Mouse (Mus musculus) liver, adult 2 months (tissue): ENCODE data around the gene Gm5089.

ENCODE experiments used
- CTCF ChIP-seq: fragments of 200-500 bp; IDR thresholded peaks from 2 replicates; pipeline ENCODE4 v1.5.1; 2011; ENCODE audit warnings: low read depth, low read length, control low read depth
- POLR2A ChIP-seq: fragments of 200-500 bp; IDR thresholded peaks from 2 replicates; pipeline ENCODE4 v1.6.1; 2011; ENCODE audit warnings: low read length, control low read depth; ENCODE audit not compliant: insufficient read depth; ENCODE audit errors: extremely low read depth

- TF ChIP-seq CTCF (no peak), POLR2A (no peak)
Observed at GRCm38 (mm10) chr14:122468971-122469755, 18.2 kb upstream of the Gm5089 start.
